Mouse (Mus musculus): ENCODE results near the gene Prkg1. TPM values are rescaled to one million over a fixed set of nuclear protein-coding genes. Genes with fewer than 3 reads are reported as not detected.
A peak's percentile ranks its signal among the peaks of the same experiment; 100 is the strongest.

Gene Prkg1
- polyA plus RNA-seq, 1 experiment from 2014 or later: 7.1 TPM

GRCm38 (mm10) chr19:31442311-31442710, 322.5 kb downstream of the Prkg1 start:
- Histone ChIP-seq H3K27ac (replicated peaks; ENCODE audit: low read depth, low read length) (no peak overlapping the region), H3K9me3 (replicated peaks; ENCODE audit: control insufficient read depth, low read length) (no peaks in the 10 kb centered on the region), H3K4me1 (ENCODE audit: control insufficient read depth, insufficient read depth, low read length) (no peaks in the 10 kb centered on the region), H3K4me3 (ENCODE audit: low read depth, low read length) (no peak overlapping the region), H3K9ac (replicated peaks; ENCODE audit: low read length) (no peak overlapping the region), H3K4me2 (ENCODE audit: low read depth, low read length) (no peak overlapping the region), H3K27me3 (ENCODE audit: control insufficient read depth, insufficient read depth, low read length) (no peaks in the 10 kb centered on the region), H3K36me3 (replicated peaks; ENCODE audit: control insufficient read depth, insufficient read depth, low read depth, low read length) (no peaks in the 10 kb centered on the region)
- 72% methylated on average over 3 of the region's 3 CpGs for WGBS
- ATAC-seq (replicated peaks; ENCODE audit: insufficient number of reproducible peaks, low FRiP score, low TSS enrichment, low read depth) (no peak), DNase-seq (ENCODE audit: low spot score) (no peak)

GRCm38 (mm10) chr19:31433446-31433845, 331.4 kb downstream of the Prkg1 start:
- no peaks in the 10 kb centered on the region for H3K9me3 ChIP-seq (replicated peaks; ENCODE audit: control insufficient read depth, low read length)
- H3K27me3 ChIP-seq (ENCODE audit: control insufficient read depth, insufficient read depth, low read length): no peaks in the 10 kb centered on the region
- DNase-seq (ENCODE audit: low spot score) (no peak), ATAC-seq (replicated peaks; ENCODE audit: insufficient number of reproducible peaks, low FRiP score, low TSS enrichment, low read depth) (no peak)
- H3K4me2 ChIP-seq (ENCODE audit: low read depth, low read length): no peak overlapping the region
- 67% methylated on average over 1 of the region's 1 CpGs for WGBS
- no peaks in the 10 kb centered on the region for H3K36me3 ChIP-seq (replicated peaks; ENCODE audit: control insufficient read depth, insufficient read depth, low read depth, low read length)
- no peaks in the 10 kb centered on the region for H3K4me1 ChIP-seq (ENCODE audit: control insufficient read depth, insufficient read depth, low read length)
- H3K4me3 ChIP-seq (ENCODE audit: low read depth, low read length): no peak overlapping the region
- H3K9ac ChIP-seq (replicated peaks; ENCODE audit: low read length): no peak overlapping the region
- H3K27ac ChIP-seq (replicated peaks; ENCODE audit: low read depth, low read length): no peak overlapping the region

- H3K4me2 ChIP-seq (ENCODE audit: low read depth, low read length): no peak overlapping the region
- H3K9me3 ChIP-seq (replicated peaks; ENCODE audit: control insufficient read depth, low read length): no peaks in the 10 kb centered on the region
- 77% methylated on average over 2 of the region's 2 CpGs for WGBS
- H3K27ac ChIP-seq (replicated peaks; ENCODE audit: low read depth, low read length): no peak overlapping the region
- H3K4me1 ChIP-seq (ENCODE audit: control insufficient read depth, insufficient read depth, low read length): no peaks in the 10 kb centered on the region
- no peaks in the 10 kb centered on the region for H3K27me3 ChIP-seq (ENCODE audit: control insufficient read depth, insufficient read depth, low read length)
- no peak overlapping the region for H3K4me3 ChIP-seq (ENCODE audit: low read depth, low read length)
- no peak overlapping the region for H3K9ac ChIP-seq (replicated peaks; ENCODE audit: low read length)
- no peak for ATAC-seq (replicated peaks; ENCODE audit: insufficient number of reproducible peaks, low FRiP score, low TSS enrichment, low read depth)
- H3K36me3 ChIP-seq (replicated peaks; ENCODE audit: control insufficient read depth, insufficient read depth, low read depth, low read length): no peaks in the 10 kb centered on the region
- no peak for DNase-seq (ENCODE audit: low spot score)
These were observed 333.4 kb downstream of the Prkg1 start for GRCm38 (mm10) chr19:31431411-31431810.

DNA sequence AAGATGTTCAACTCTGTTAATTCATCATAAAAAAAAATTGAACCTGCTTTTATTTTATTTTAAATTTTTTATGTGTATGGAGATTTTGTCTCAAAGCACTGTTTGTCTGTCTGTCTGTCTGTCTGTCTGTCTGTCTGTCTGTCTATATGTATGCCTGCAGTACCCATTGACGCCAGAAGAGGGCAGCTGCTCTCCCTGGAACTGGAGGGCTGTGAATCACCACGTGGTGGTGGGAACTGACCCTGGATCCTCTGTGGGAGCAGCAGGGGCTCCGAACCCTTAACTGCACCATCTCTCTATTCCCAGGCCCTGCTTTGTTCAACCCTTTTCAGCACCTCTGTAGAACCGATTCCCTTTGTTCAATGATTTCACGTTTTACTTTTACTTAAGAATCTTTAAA, 338.7 kb downstream of the Prkg1 start:
- no peak overlapping the region for H3K27ac ChIP-seq (replicated peaks; ENCODE audit: low read depth, low read length)
- DNase-seq (ENCODE audit: low spot score) (no peak), ATAC-seq (replicated peaks; ENCODE audit: insufficient number of reproducible peaks, low FRiP score, low TSS enrichment, low read depth) (no peak)
- 71% methylated on average over 5 of the region's 5 CpGs for WGBS
- no peaks in the 10 kb centered on the region for H3K4me1 ChIP-seq (ENCODE audit: control insufficient read depth, insufficient read depth, low read length)
- no peaks in the 10 kb centered on the region for H3K36me3 ChIP-seq (replicated peaks; ENCODE audit: control insufficient read depth, insufficient read depth, low read depth, low read length)
- H3K4me2 ChIP-seq (ENCODE audit: low read depth, low read length): no peak overlapping the region
- H3K4me3 ChIP-seq (ENCODE audit: low read depth, low read length): no peak overlapping the region
- no peaks in the 10 kb centered on the region for H3K27me3 ChIP-seq (ENCODE audit: control insufficient read depth, insufficient read depth, low read length)
- no peaks in the 10 kb centered on the region for H3K9me3 ChIP-seq (replicated peaks; ENCODE audit: control insufficient read depth, low read length)
- H3K9ac ChIP-seq (replicated peaks; ENCODE audit: low read length): no peak overlapping the region

DNA sequence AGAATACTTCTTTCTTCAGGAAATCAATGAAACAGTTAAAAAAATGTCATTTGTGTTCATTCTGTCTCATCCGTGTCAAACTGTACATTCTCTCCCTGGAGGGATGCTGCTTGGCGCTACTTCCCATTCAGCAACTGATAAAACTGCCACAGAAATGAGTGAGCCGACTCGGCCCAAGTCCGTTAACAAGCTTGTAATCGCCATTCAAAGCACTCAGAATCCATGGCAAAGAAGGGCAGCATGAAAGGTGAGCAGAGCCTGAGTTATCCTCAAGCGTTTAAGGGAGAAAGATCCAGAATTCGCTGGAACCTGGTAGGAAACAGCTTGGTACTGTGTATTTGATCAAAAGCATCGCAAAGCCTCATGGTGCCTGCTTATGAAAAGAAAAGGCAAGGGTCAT, 339.6 kb downstream of the Prkg1 start:
- H3K4me3 ChIP-seq (ENCODE audit: low read depth, low read length): no peak overlapping the region
- 63% methylated on average over 9 of the region's 9 CpGs for WGBS
- H3K4me2 ChIP-seq (ENCODE audit: low read depth, low read length): no peak overlapping the region
- no peaks in the 10 kb centered on the region for H3K36me3 ChIP-seq (replicated peaks; ENCODE audit: control insufficient read depth, insufficient read depth, low read depth, low read length)
- H3K27ac ChIP-seq (replicated peaks; ENCODE audit: low read depth, low read length): no peak overlapping the region
- ATAC-seq (replicated peaks; ENCODE audit: insufficient number of reproducible peaks, low FRiP score, low TSS enrichment, low read depth) (no peak), DNase-seq (ENCODE audit: low spot score) (peak; percentile 17)
- H3K9me3 ChIP-seq (replicated peaks; ENCODE audit: control insufficient read depth, low read length): no peaks in the 10 kb centered on the region
- no peaks in the 10 kb centered on the region for H3K4me1 ChIP-seq (ENCODE audit: control insufficient read depth, insufficient read depth, low read length)
- no peak overlapping the region for H3K9ac ChIP-seq (replicated peaks; ENCODE audit: low read length)
- H3K27me3 ChIP-seq (ENCODE audit: control insufficient read depth, insufficient read depth, low read length): no peaks in the 10 kb centered on the region

GRCm38 (mm10) chr19:31424319-31424718, 340.5 kb downstream of the Prkg1 start:
- 61% methylated on average over 5 of the region's 5 CpGs for WGBS
- Histone ChIP-seq H3K4me1 (ENCODE audit: control insufficient read depth, insufficient read depth, low read length) (no peaks in the 10 kb centered on the region), H3K9me3 (replicated peaks; ENCODE audit: control insufficient read depth, low read length) (no peaks in the 10 kb centered on the region), H3K27me3 (ENCODE audit: control insufficient read depth, insufficient read depth, low read length) (no peaks in the 10 kb centered on the region), H3K36me3 (replicated peaks; ENCODE audit: control insufficient read depth, insufficient read depth, low read depth, low read length) (no peaks in the 10 kb centered on the region), H3K4me3 (ENCODE audit: low read depth, low read length) (no peak overlapping the region), H3K27ac (replicated peaks; ENCODE audit: low read depth, low read length) (no peak overlapping the region), H3K9ac (replicated peaks; ENCODE audit: low read length) (no peak overlapping the region), H3K4me2 (ENCODE audit: low read depth, low read length) (no peak overlapping the region)
- no peak for DNase-seq (ENCODE audit: low spot score)
- no peak for ATAC-seq (replicated peaks; ENCODE audit: insufficient number of reproducible peaks, low FRiP score, low TSS enrichment, low read depth)

DNA sequence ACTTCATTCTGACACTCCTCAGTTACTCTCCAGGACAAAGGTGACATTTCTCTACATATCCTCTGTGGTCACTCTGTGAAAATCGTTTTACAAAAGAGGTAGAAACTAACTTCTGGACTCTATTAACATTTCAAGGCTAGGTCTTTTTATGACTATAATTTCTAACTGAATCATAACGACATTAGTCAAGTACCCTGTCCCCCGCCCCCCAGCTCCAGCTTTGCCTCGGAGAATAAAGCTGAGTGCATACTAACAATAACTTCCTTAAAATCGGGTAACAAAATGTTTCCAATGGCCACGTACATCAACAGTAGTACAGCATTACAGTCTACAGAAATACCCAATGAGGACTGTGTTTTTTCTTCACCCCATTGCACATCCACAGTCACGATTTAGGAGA, 351.3 kb downstream of the Prkg1 start:
- 82% methylated on average over 7 of the region's 7 CpGs for WGBS
- ATAC-seq (replicated peaks; ENCODE audit: insufficient number of reproducible peaks, low FRiP score, low TSS enrichment, low read depth) (no peak), DNase-seq (ENCODE audit: low spot score) (no peak)
- no peak overlapping the region for H3K4me2 ChIP-seq (ENCODE audit: low read depth, low read length)
- no peak overlapping the region for H3K4me3 ChIP-seq (ENCODE audit: low read depth, low read length)
- H3K4me1 ChIP-seq (ENCODE audit: control insufficient read depth, insufficient read depth, low read length): no peaks in the 10 kb centered on the region
- H3K9ac ChIP-seq (replicated peaks; ENCODE audit: low read length): no peak overlapping the region
- no peaks in the 10 kb centered on the region for H3K27me3 ChIP-seq (ENCODE audit: control insufficient read depth, insufficient read depth, low read length)
- H3K27ac ChIP-seq (replicated peaks; ENCODE audit: low read depth, low read length): no peak overlapping the region
- no peaks in the 10 kb centered on the region for H3K36me3 ChIP-seq (replicated peaks; ENCODE audit: control insufficient read depth, insufficient read depth, low read depth, low read length)
- no peaks in the 10 kb centered on the region for H3K9me3 ChIP-seq (replicated peaks; ENCODE audit: control insufficient read depth, low read length)

DNA sequence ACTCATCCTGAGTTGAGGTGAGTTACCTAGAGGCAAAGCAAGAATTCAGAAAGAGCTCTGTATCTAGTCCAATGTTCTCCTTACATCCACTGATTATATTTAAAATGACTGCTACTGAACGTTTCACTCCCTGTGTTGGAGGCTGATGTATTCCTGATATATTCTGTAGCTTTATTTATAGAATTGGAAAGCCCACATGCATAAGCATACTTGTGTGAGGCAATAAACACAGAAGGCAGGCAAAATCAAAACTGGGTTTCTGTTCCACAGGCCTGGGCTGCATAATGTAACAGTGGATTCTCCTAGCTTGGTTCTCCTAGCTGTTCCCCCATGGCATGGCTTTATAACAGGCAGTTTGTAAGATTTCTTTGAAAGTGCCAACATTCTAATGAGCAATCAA, 368.7 kb downstream of the Prkg1 start:
- H3K4me2 ChIP-seq (ENCODE audit: low read depth, low read length): no peak overlapping the region
- H3K4me3 ChIP-seq (ENCODE audit: low read depth, low read length): no peak overlapping the region
- H3K27me3 ChIP-seq (ENCODE audit: control insufficient read depth, insufficient read depth, low read length): no peaks in the 10 kb centered on the region
- DNase-seq (ENCODE audit: low spot score) (no peak), ATAC-seq (replicated peaks; ENCODE audit: insufficient number of reproducible peaks, low FRiP score, low TSS enrichment, low read depth) (no peak)
- no peak overlapping the region for H3K9ac ChIP-seq (replicated peaks; ENCODE audit: low read length)
- H3K36me3 ChIP-seq (replicated peaks; ENCODE audit: control insufficient read depth, insufficient read depth, low read depth, low read length): no peaks in the 10 kb centered on the region
- 86% methylated on average over 1 of the region's 1 CpGs for WGBS
- H3K4me1 ChIP-seq (ENCODE audit: control insufficient read depth, insufficient read depth, low read length): no peaks in the 10 kb centered on the region
- no peak overlapping the region for H3K27ac ChIP-seq (replicated peaks; ENCODE audit: low read depth, low read length)
- no peaks in the 10 kb centered on the region for H3K9me3 ChIP-seq (replicated peaks; ENCODE audit: control insufficient read depth, low read length)
